Mouse (Mus musculus) c-Kit-negative CD71-positive TER-119-positive erythroid progenitor cells, embryonic 14.5 days (primary cell): ENCODE results near the gene Vac14.
"Not testable (repeated sequence)": the region's sequence is repeated elsewhere in the genome, so short reads cannot be mapped to it uniquely, and the experiment has no call there.

Experiments used
- DNase-seq: peaks from one replicate; pipeline ENCODE4 v3.0.0-alpha.2; 2013; ENCODE audit warnings: low read depth, low spot score

Gene Vac14

DNA sequence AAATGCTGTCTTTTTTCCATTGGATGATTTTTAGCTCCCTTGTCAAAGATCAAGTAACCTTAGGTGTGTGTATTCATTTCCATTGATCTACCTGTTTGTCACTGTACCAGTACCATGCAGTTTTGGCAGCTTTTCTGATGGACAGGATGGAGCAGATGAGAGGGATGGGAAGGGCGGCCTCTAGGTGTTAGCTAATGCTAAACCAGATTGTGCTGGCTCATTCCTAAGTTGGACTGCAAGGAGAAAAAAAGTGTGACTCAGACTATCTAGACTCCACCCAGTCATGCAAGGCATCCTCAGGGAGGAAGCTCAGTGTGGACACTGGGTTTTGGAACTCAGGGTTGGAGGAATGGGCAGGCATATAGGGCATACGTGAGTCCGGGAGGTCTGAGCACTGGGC, 30.2 kb downstream of the Vac14 start:
- DNase-seq, result no peak

DNA sequence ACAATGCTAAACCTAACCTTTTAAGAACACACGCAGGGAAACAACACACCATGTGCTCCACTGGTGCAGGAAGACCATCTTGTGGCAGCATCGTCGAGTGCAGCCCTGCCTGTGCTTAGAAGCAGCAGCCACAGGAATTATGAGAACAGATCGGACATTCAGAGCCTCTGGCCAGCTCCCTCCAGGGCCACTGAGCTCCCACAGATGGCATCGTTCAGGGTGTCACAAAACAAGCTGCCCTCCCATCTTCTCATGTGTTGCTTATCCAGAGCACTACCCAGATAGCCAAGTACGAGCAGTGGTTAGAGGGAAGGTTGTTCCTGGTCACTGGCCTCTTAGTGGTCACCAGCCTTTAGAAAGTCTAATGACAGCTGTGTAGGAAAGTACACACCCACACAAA, 30.9 kb downstream of the Vac14 start:
- DNase-seq, result no peak

DNA sequence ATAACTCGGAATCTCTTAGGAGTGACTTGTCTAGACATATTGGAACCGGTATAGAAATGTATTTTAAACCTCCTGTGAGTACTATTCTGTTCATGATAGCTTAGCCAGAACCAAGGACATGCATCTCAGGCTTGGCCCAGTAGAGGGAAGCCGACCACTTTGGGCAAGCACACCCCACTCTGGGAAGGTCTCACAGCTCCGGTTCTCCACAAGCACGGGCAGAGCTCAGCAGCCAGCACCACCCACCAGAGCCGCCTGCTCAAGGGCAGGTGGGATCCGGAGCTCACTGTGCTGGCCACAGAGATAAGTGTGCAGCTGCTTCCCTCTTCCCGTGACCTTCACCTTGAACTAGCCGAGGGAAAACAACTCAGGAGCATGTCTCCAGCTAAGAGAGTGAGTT, 32.5 kb downstream of the Vac14 start:
- DNase-seq, result no peak

DNA sequence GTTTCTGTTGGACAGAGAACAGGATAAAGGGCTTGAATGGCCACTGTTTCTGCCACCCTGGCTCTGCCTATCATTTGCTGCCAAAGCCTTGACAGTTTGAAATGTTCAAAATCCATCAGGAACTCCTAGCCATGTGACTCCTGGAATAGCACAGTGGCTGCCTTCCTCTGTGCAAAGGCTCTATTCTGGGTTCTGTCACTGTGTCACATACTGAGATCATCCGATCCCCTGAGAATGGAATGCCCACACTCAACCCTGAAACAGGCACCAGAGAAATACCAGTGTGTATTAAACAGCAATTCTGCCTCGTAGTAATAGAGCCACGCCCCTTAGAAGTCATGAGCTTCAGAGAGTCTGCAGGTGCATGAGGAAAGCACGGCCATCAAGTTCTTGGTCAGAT, 33.5 kb downstream of the Vac14 start:
- no peak for DNase-seq

DNA sequence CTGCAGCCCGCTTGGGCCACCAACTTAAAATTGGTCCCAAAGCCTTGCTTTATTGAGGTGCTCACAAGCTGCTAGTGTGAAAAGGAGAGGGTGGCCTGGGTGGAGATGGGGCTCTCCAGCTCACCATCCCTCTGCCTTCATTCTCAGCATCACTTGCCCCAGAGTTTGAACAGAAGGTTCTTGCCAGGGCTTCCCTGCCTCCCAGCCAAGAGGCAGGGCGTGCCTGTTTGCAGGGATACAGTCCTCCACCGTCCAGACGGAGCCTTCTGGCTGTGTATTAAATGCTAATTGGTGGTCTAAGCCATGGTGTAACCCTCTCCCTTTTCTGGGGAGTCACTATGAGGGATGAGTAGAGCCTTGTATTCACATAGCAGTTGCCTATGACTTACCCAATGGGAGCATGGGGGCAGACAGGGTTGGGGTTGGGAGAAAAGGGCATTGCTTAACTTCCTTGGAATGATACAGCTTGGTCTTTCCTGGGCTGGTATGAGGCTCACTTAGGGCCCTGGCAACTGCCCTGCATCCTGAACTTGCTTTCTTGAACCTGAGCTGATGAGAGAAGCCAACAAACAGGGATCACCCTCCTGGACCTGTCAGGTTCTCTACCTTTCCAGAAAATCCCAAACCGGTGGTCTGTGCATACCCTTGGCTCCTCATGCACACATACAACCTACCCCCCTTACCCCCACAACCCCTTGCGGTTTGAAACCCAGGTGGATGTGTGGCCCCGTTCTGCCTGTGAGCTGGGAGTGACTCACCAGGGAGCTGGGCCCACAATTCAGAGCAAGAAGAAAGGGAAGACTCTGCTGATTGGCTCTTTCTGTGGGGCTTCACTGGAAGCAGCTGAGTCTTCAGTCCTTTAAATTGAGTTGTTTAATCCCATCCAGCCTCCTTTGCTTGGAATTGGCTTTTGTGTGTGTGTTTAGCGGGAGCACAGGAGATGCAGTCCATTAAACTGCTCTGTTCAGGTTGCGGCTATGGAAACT, 36.0 kb downstream of the Vac14 start:
- DNase-seq, result no peak

DNA sequence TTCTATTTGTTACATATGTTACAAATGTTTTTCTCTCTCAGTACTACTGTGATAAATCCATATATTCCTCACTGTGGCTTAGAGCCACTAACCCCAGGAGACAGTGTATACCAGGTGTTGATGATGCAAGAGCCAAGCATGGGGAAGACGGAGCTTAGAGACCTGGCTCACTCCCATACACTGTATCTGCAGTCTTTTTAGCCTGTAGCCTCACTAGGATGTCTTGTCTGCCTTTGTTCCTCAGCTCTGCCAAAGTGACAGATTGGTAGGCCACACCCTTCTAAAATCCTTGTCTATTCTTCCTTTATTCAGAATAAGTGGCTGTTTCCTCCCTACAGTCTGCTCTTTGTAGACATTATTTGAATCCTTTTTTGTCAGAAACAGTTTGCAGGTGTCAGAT, 37.4 kb downstream of the Vac14 start:
- DNase-seq, result no peak

DNA sequence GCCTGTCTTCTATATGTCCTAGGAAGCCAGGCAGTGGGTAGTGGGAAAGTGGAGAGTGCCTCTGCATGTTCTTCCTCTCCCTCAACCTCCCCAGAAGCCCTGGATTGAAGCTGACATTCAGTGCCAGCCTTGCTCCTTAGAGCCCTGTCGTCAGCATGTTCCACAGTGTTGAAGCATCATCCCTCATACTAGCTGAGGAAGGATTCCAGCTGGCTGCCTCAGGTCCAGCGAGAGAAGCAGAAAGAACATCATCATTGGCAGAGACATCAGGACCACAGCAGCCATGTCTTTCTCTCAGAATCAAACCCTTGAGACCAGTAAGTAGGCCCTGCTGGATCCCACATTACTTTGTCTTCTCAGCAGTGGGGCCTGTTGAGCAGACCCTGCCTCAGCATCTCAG, 39.3 kb downstream of the Vac14 start:
- DNase-seq, result no peak

DNA sequence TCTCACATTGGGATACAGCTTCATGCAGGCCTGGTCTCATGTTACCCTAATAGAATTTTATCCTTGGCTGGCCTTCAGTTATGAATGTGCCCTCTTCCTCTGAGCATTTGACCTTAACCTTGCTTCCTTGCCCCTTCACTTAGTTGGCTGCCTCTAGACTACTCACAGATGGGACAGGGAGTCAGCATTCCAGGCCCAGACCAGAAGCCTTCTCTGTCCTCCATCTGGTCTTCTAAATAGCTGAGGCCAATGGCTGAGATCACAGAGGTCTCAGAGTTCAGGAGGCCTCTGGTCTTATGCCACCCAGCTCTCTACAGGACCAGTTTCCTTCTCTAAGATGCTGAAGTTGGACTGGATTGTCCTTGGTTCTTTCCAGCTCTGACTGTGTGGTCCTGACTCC, 41.7 kb downstream of the Vac14 start:
- no peak for DNase-seq

DNA sequence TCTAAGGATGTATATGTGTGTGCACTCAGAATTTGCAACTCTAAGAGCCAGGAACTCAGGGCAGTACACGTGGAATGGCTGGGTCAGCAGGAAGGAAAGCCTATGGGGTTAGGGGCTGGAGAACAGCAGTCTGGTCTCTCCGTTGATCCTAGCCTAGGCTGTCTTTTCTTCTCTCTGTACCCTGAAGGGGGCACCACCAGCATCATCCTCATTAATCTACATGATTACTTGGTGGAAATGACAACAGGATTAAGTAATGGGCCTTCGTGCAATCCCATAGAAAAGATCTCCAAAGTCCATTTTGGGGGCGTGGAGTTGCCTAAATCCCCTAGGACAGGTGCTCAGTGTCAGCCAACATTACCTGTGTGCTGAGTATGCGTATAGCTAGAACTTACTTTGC, 44.2 kb downstream of the Vac14 start:
- DNase-seq, result no peak

DNA sequence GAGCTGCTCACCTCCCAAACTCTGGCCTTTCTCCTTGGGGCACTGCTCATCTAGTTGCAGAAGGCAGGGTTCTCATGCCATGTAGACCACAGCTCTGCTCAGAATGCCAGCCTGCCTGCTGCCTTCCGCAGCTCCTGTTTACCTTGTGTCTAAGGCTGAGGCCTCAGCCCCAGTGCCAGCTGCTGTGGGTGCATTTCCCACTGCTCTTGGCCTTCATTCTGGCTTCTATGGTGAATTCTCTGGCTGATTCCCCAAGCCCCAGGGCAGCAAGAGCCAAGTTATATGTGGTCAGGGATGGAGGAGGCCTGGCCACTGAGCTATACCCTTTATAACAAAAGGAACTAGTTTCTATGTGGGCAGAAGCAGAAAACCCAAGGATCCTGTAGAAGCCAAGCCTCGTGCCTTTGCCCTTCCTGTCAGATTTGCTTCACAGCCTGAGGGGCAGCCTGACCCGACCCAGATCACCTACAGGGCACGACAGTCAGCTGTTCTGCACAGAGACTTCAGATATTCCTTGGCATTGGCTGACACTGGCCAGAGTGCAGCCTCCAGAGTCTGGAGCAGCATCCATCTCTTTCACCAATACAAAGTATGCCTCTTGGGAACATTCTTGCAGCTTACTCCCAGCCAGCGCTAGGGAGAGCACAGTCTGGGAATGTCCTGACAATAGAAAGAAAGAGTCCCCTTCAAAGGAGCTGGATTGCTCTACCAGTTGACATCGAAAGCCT, 44.8 kb downstream of the Vac14 start:
- DNase-seq, result no peak

DNA sequence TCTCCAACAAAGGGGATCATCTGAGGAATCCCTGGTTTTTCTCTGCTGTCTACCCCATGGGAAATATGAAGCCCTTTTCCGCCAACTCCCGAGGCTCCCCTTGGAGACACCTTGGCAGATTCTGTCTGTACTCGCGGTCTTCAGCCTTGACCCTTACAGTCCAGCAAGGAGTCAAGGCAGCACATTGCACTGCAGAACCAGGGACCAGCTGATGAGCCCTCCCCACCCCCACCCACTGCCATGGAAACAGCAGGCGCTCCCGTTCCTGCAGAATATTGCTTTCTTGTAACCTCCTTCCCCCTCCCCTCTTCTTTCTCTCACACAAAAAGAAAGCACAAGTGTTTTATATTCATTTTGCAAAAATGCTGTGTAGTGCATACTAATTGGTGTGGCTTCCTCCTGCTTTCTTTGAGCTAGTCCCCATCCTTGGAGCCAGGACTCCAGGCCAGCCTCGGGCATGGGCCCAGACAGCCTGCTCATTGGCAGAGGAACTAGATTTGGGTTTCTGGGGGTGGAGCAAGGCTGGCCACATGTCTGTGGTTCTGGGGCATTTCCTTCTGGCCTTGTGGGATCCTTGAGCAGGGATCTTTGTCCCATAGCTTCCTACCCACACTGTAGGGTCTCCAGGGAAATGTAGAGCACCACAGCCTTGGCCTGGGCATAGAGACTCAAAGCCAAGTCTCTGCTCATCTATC, 46.0 kb downstream of the Vac14 start:
- DNase-seq, result no peak

DNA sequence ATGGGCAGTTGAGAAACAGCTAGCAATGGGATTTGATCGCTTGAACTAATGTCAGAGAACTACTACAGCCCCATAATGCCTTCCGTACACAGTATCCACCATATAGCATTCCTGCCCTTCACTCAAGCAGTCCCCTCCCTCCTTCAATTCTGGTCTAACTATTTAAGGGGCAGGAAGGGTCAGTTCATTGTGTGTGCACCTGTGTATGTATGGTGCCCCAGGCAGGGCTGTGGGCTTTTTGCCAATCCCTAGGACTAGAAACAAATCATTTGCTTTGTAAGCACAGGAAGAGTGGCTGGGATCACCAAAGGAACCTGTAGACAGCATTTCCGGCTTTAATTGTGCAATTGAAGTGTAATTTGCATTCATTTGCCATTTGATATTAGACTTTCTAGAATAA, 46.6 kb downstream of the Vac14 start:
- DNase-seq, result no peak

DNA sequence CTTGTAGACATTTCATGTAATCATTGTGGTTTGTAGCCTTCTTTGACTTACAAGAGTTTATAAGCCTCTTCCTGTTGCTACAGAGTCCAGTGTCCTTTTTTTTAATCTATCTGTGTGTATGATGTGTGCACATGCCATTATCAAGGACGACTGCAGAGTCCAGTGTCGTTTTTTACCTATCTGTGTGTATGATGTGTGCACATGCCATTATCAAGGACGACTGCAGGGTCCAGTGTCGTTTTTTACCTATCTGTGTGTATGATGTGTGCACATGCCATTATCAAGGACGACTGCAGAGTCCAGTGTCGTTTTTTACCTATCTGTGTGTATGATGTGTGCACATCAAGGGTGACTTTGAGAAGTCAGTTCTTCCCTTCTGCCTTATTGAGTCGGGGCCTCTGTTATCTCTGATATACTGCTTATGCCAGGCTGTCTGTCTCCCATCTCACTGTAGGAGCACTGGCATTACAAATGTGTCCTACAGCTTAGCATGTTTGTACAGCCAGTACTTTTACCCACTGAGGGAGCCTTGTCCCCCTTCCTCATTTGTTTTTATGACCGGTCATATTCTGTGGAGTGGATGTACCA, 49.3 kb downstream of the Vac14 start:
- DNase-seq, result not testable (repeated sequence)

DNA sequence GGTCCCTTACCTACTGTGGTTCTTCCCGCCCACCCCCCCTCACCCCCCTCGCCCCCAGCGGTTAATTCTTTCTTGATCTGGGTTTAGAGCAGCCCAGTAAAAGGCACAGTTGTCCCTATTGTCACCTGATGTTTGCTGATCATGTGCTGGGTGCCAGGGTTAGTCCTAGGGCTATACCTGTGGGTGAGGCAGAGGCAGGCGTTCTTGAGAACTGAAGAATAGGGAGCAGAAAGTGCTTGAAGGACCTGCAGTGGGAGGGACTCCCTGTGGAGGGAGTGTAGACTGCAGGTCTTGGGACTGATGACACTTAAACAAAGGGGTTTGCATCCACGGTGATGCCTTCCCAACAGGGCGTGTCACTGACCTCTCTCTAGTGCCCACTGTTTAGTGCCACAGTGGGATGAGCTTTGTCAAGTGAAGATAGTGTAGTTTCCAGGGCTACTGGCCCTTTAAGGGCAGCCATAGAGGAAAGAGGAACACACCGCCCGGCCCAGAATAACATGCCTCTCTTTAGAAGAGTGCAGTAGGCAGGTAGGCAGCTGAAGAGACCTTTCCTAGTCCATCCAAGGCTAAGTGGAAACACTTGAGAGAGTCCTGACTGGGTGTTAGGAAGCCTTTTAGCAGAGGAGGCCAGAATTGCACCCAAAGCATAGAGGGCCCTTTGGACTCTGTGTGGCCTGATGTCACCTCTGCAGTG, 51.7 kb downstream of the Vac14 start:
- no peak for DNase-seq

DNA sequence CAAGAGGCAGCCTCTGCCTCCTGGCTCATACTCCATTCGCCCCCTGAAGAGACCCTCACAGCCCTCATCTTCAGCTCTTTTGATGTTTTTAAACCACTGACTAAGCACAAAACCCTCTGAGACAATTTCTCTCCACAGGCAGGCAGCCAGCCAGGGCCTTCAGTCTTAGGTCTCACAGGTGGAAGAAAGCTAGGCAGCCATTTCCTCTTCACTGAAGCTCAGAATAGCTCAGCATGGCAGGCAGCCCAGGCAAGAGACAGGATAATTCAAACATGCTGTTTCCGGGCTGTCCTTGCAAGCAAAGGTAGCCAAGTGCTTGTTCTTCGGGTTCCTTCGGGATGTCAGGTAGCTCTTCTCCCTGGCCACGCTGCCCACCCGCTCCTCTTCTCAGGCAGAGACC, 52.9 kb downstream of the Vac14 start:
- DNase-seq, result no peak

DNA sequence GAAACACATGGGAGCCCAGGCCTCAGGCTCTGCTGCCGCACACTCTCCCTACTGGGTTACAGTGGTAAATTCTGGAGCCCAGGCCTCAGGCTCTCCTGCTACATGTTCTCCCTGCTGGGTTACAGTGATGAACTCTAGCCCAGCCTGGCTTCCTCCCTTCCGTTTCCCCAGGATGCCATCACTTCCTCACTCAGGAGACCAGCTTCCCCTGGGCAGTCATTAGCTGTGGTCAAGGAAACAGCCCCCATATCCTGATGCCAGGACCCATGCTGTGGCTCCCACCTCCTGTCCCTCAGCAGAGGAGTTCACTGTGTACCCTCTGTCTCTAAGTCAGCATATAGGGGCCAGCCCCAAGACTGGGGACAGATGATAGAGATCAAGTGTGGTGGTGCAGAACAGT, 53.7 kb downstream of the Vac14 start:
- no peak for DNase-seq

DNA sequence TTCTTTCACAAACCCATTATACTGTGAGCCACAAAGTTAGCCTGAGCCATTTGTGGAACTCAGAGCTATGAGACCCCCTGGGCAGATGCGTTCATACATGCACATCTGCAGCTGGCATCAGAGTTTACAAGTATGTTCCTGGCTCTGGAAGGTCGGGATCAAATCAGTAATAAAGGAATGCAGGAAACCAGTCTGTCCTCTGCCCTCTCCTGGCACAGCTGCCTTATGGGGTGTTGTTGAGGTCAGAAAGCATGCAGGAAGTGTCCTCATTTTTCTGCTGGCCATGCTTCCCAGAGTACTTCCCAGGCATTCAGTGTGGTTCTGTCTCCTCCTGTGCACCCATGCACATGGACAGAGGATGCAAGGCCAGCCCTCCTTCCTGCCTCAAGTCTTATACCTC, 54.8 kb downstream of the Vac14 start:
- DNase-seq, result no peak

DNA sequence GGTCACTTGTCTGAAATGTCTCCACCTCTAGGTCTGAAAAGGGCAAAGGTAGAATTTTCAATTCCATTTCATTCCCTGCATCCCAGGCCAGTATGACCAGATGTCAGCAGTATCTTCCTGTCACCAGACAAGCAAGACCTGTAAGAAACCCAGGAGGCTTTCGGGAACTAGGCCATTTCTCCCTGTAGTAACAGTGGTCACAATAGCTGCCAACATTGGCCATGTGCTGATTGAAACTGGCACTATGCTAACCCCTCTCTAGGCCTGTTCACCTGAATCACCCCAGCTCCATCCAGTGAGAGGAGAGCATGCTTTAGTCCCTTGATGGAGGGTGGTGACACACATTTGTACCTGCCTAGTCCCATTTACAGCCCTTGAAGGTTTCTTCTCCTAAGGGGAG, 56.2 kb downstream of the Vac14 start:
- no peak for DNase-seq

DNA sequence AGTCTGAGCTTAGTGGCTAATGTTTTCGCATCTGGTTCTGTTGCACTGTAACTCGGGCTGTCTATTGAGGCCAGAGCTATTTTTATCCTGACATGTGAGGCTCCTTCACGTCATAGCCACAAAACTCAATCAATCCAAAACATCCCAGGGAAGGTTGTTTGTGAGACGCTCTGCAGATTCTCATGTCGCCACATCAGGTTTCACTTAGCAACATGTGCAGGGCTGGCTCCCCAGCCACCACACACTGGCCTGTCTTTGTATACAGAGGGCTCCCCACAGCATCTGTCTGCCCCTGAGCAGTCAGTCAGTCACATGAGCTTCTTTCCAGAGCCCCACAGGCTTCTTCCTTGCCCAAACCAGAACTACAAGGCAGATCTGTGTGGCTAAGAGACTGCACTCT, 58.3 kb downstream of the Vac14 start:
- no peak for DNase-seq

DNA sequence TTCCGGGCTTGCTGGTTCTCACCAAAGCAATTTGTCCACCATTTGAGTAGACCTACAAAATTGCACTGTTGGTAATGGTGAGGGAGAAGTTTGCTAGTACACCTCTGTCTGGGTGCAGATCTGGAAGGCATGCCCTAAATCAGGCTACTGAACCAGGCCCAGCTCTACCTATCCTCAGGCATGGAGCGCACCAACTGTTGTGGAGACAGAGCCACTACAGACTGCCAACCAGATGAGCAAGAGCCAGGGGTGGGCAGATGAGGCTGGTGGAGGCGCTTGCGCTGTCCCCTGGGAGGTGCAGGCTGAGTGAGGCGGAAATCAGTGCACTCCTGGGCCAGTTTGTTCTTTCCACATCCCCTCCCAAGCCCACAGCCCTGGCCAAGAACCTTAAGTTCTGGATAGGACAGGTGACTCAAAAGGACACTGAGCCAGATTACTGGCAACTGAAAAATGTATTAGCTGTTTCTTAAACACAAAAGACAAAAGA, 58.8 kb downstream of the Vac14 start:
- DNase-seq, result no peak

DNA sequence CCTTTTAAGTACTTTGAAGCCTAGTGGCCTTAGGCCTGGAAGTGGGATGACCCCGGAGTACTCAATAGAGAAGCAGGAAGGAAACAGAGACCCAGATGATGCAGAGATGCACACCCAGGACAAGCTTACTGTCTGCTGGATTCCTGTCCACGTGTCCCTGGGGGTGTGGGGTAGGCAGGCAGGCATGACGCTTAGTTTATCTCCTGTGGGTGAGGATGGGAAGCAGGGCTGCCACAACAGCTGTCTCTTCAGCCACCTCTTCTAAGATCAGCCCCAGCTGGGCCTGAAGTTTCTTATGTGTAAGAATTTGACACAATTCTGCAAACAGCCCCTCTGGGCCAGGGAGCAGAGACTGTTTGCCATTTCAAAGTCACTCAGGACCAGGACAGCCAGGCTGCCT, 60.6 kb downstream of the Vac14 start:
- no peak for DNase-seq
